Mouse (Mus musculus) hindbrain, embryonic 16.5 days (tissue): ENCODE data around the gene Lyzl4. TPM values are rescaled to one million over a fixed set of nuclear protein-coding genes. Genes with fewer than 3 reads are reported as not detected.

Experiments
- ATAC-seq: fragments of 200-750 bp; cut with Nextera tagmentation; 2 replicates; pipeline ENCODE4 v1.8.0; 2017; ENCODE audit warnings: moderate TSS enrichment, moderate library complexity
- H3K27ac ChIP-seq: fragments of 300-500 bp; sonication (generic); 2 replicates; pipeline ENCODE4 v1.5.1; 2014; ENCODE audit warnings: low read depth, mild to moderate bottlenecking, control low read depth, low read length, moderate library complexity
- H3K27me3 ChIP-seq: fragments of 300-500 bp; sonication (generic); replicated peaks from 2 replicates; pipeline ENCODE4 v1.6.1; 2014; ENCODE audit warnings: low read length; ENCODE audit not compliant: control insufficient read depth, insufficient read depth
- H3K36me3 ChIP-seq: fragments of 300-500 bp; sonication (generic); 2 replicates; pipeline ENCODE4 v1.6.1; 2014; ENCODE audit warnings: mild to moderate bottlenecking, low read length, moderate library complexity, mixed read lengths; ENCODE audit not compliant: control insufficient read depth, insufficient read depth
- H3K4me1 ChIP-seq: fragments of 300-500 bp; sonication (generic); 2 replicates; pipeline ENCODE4 v1.6.1; 2014; ENCODE audit warnings: low read depth, low read length; ENCODE audit not compliant: control insufficient read depth, insufficient read depth
- H3K4me2 ChIP-seq: fragments of 300-500 bp; sonication (generic); 2 replicates; pipeline ENCODE4 v1.6.1; 2014; ENCODE audit warnings: mild to moderate bottlenecking, low read length, control low read depth, moderate library complexity
- H3K4me3 ChIP-seq: fragments of 300-500 bp; sonication (generic); 2 replicates; pipeline ENCODE4 v1.5.1; 2014; ENCODE audit warnings: mild to moderate bottlenecking, low read length, control low read depth, moderate library complexity
- H3K9ac ChIP-seq: fragments of 300-500 bp; sonication (generic); 2 replicates; pipeline ENCODE4 v1.6.1; 2014; ENCODE audit warnings: low read depth, mild to moderate bottlenecking, control low read depth, low read length, moderate library complexity
- H3K9me3 ChIP-seq: fragments of 300-500 bp; sonication (generic); 2 replicates; pipeline ENCODE4 v1.6.1; 2014; ENCODE audit warnings: mild to moderate bottlenecking, low read length, moderate library complexity; ENCODE audit not compliant: control insufficient read depth
- WGBS: fragments of 180-500 bp; shearing (Covaris S2); extraction: QIAGEN DNeasy Blood & Tissue Kit; methylation state at CpG from one replicate; pipeline ENCODE4 v1.1.7; 2014; 5-methylcytosine and 5-hydroxymethylcytosine counted together
- polyA plus RNA-seq: library from polyadenylated mRNA; unstranded; fragments of >200 nt; fragmentation: Nextera tagmentation; extraction: Ambion mirVana; gene quantifications from 2 replicates; pipeline ENCODE4 v1.2.1, GENCODE M21; 2015

Gene Lyzl4
- polyA plus RNA-seq, 1 experiment from 2014 or later = 0.16 TPM

DNA sequence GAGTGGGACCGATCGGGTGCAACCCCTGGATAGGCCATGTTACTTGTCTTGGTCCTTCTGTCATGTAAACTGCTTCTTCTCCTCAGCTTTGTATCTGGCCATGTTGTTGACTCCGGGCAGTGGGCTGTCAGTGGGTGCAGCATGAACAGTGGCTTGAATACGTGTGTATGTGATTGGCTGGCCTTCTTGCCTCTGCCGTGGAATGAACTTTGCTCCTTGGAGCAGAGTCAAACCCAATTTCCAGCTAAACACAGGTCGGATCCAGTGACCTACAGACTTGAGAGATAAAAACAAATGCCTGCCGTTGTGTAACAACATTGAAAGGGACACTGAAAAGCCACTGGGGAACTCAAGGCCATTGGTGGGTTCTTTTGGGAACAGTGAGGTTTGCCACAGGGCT, 75.5 kb downstream of the Lyzl4 start:
- Histone ChIP-seq H3K4me1 (no peaks in the 10 kb centered on the region), H3K4me3 (no peak overlapping the region), H3K27me3 (no peaks in the 10 kb centered on the region), H3K27ac (no peak overlapping the region), H3K9ac (no peak overlapping the region), H3K36me3 (no peaks in the 10 kb centered on the region), H3K4me2 (no peak overlapping the region), H3K9me3 (no peaks in the 10 kb centered on the region)
- 84% methylated on average over 7 of the region's 7 CpGs for WGBS
- ATAC-seq = no peak

DNA sequence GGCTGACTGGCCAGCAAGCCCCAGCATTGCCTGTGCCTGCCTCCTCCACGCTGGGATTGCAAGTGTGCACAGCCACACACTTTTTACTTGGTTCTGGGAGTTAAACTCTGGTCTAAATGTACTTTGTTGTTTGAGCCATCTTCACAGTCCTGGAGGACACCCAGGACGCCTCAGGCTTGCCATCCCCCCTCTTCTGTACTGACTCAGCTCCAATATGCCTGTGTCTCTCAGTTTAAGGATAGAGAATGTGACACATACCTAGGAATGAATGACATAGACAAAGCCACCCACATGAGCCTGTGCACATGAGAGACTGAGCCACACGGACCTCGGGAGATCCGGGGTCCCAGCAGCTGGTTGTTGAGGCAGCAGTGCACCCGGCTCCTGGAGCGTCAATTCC, 78.6 kb downstream of the Lyzl4 start:
- Histone ChIP-seq H3K9me3 (no peaks in the 10 kb centered on the region), H3K27ac (no peak overlapping the region), H3K9ac (no peak overlapping the region), H3K4me2 (no peak overlapping the region), H3K27me3 (no peaks in the 10 kb centered on the region), H3K4me1 (no peaks in the 10 kb centered on the region), H3K4me3 (no peak overlapping the region), H3K36me3 (no peaks in the 10 kb centered on the region)
- no peak for ATAC-seq
- 77% methylated on average over 7 of the region's 7 CpGs for WGBS

DNA sequence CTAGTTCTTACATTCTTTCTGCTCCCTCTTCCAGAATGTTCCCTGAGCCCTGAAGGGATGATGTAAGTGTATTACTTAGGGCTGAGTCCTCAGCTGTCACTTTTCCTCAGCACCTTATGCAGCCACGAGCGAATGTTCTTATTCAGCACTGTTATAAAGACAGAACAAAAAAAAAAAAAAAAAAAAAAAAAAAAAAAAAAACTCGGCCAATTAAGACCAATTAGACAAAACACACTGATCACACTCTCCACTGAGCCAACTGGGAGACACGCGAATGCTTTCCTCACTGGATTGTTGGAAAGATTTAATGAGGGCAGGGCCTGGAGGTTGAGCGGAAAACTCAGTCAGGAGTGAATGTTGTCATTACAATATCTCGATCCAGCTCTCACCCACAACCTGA, 81.4 kb downstream of the Lyzl4 start:
- no peak for ATAC-seq
- H3K4me2 ChIP-seq = no peak overlapping the region
- WGBS = 62% methylated on average over 7 of the region's 7 CpGs

DNA sequence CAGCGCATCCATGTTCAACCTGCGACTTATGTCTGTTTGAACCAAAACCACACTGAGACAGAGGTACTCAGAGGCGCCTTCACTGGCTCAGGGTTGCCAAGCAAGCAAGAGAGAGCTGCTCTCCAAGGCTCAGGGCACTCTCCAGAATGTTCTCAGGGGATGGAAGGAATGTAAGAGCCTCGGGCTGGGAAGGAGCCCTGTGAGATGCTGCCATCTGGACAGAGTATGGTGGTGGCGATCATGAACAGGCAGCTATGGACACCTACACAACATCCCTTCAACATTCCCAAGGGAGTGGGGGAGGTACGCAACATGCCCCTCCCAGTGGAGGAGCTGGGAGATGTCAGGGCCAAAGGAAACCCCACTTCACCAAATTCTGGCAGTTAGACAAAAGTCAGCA, 83.7 kb downstream of the Lyzl4 start:
- Histone ChIP-seq H3K4me1 (peaks cover 10% of the 10 kb centered on the region), H3K4me2 (no peak overlapping the region), H3K27ac (no peak overlapping the region), H3K9ac (no peak overlapping the region), H3K4me3 (no peak overlapping the region), H3K27me3 (no peaks in the 10 kb centered on the region), H3K9me3 (no peaks in the 10 kb centered on the region), H3K36me3 (no peaks in the 10 kb centered on the region)
- no peak for ATAC-seq
- 80% methylated on average over 6 of the region's 6 CpGs for WGBS

More for the DNA sequence above, 81.4 kb downstream of the Lyzl4 start:
- Histone ChIP-seq H3K4me1 (peaks cover 7% of the 10 kb centered on the region), H3K9me3 (no peaks in the 10 kb centered on the region), H3K9ac (no peak overlapping the region), H3K4me3 (no peak overlapping the region), H3K36me3 (no peaks in the 10 kb centered on the region), H3K27ac (no peak overlapping the region), H3K27me3 (no peaks in the 10 kb centered on the region)

DNA sequence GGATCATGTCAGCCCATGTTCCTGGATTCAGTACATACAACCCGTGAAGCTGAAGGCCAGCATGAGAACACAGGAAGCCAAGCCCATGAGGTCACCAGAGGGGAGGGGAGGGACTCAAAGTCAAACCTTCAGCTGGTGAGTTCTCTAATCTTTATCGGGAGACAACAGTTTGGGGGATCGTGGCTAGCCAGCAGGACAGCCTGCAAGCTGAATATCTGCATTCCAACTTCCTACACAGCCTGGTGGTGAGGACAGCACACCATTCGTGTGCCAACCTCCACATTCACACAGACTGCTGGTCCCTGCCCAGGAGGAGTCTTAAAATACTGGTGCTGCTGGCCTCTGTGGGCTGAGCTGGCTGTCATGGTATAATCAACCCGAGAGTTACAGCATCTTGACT, 85.0 kb downstream of the Lyzl4 start:
- Histone ChIP-seq H3K9me3 (no peaks in the 10 kb centered on the region), H3K27me3 (no peaks in the 10 kb centered on the region), H3K4me1 (peaks cover 10% of the 10 kb centered on the region), H3K4me3 (no peak overlapping the region), H3K27ac (no peak overlapping the region), H3K4me2 (no peak overlapping the region), H3K36me3 (no peaks in the 10 kb centered on the region), H3K9ac (no peak overlapping the region)
- no peak for ATAC-seq
- WGBS = 66% methylated on average over 5 of the region's 5 CpGs

DNA sequence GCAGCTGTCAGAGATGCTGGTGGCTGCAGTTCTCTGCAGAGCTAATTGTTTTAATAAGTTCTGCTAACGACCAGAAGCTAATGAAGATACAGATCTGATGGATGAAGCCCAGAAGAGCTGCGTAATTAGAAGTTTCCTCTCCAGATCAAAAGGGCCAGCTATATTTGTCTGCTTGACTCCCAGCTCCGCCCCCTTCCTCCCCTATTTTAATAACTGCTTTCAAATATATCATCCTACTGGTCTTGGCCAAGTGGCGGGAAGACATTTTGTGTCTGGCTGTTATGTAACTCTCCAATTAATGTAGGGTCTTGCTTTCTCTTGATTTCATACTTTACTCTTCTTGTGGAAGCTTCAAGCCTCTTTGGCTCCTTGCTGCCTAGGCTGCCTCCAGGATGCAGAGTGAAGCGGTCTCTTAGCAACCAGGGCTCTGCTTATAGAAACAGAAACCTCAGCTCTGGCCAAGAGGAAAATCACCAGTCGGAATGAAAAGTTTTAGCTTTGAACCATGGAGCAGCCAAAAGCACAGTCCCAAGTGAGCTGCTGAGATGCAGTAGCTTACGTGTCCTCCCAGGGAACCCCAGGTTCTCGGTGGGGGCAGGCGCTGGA, 86.4 kb downstream of the Lyzl4 start:
- Histone ChIP-seq H3K9me3 (no peaks in the 10 kb centered on the region), H3K9ac (no peak overlapping the region), H3K4me1 (peaks cover 10% of the 10 kb centered on the region), H3K4me2 (no peak overlapping the region), H3K27ac (peak overlapping the region; percentile 32), H3K4me3 (no peak overlapping the region), H3K27me3 (no peaks in the 10 kb centered on the region), H3K36me3 (no peaks in the 10 kb centered on the region)
- ATAC-seq = peak; percentile 80
- 41% methylated on average over 9 of the region's 9 CpGs for WGBS

DNA sequence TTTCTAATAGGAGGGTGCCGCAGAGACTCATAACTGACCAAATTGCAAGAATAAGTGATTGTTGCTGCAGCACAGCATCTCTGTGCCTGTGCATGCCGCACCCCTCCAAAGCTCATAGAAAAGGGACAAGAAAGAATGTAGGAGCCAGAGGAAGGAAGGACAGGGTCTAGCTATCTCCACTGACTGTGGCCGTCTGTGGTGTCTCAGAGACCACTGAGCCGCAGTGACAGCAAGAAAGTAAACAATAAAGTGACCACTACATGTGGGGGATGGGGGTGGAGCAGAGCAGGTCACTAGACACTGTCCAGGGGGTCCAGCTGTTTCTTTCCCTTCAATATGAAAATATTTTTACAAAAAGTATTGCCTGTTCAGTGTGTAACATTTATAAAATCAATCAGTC, 88.3 kb downstream of the Lyzl4 start:
- H3K9ac ChIP-seq = no peak overlapping the region
- no peak overlapping the region for H3K4me2 ChIP-seq
- no peaks in the 10 kb centered on the region for H3K9me3 ChIP-seq
- H3K27ac ChIP-seq = no peak overlapping the region
- H3K36me3 ChIP-seq = no peaks in the 10 kb centered on the region
- ATAC-seq = no peak
- H3K4me3 ChIP-seq = no peak overlapping the region
- WGBS = 75% methylated on average over 4 of the region's 4 CpGs
- H3K27me3 ChIP-seq = no peaks in the 10 kb centered on the region
- H3K4me1 ChIP-seq = peaks cover 10% of the 10 kb centered on the region

DNA sequence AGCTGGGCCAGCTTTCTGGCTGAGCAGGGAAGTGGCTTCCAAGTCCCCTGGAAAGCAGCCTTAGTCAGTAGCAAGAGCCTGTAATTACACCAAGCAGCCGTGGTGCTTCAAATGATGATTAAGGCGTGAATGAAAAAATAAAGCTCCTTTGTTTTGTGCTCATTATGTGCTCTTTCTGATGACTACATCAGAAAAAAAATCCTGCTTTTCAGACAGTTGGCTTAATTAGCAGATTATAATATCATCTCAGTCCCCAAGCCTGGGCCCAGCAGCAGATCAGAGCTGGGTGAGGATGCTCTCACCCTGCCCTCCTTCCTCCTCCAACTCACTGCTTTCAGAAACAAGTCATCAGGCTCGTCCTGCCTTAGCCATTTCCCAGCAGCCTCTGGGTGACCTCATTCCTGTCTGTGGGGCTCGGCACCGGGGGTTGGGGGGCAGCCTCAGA, 91.5 kb downstream of the Lyzl4 start:
- ATAC-seq = 0 out of 2 replicates have a peak, but pooled peaks have one; percentile 24
- Histone ChIP-seq H3K9ac (no peak overlapping the region), H3K4me2 (no peak overlapping the region), H3K9me3 (no peaks in the 10 kb centered on the region), H3K4me3 (no peak overlapping the region), H3K4me1 (peaks cover 2% of the 10 kb centered on the region; the same call in 1 of the 2 replicates), H3K36me3 (no peaks in the 10 kb centered on the region), H3K27me3 (no peaks in the 10 kb centered on the region), H3K27ac (0 out of 2 replicates have a peak overlapping the region, but pooled peaks have one; percentile 40)
- WGBS = 52% methylated on average over 5 of the region's 5 CpGs

DNA sequence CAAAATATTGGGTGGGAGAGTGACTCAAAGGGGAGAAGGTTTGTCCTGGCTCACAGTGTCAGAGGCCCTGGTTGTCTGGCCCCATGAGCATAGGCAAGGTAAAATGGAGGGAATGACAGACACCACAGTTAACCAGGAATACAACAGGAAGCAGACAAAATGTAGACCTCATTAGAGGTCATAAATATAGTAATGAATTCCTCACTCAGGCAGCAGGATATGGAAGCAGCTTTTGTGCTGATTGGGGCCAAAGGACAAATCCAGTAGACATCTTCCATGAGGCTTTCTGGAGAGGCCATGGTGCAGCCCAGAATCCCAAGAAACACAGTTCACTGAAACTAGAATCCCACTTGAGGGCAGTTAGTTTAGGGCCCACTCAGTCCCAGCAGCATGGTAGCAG, 92.5 kb downstream of the Lyzl4 start:
- no peaks in the 10 kb centered on the region for H3K36me3 ChIP-seq
- no peak overlapping the region for H3K4me2 ChIP-seq
- H3K27me3 ChIP-seq = no peaks in the 10 kb centered on the region
- no peak overlapping the region for H3K9ac ChIP-seq
- H3K27ac ChIP-seq = no peak overlapping the region
- no peaks in the 10 kb centered on the region for H3K4me1 ChIP-seq
- H3K9me3 ChIP-seq = no peaks in the 10 kb centered on the region
- H3K4me3 ChIP-seq = no peak overlapping the region
- ATAC-seq = no peak

DNA sequence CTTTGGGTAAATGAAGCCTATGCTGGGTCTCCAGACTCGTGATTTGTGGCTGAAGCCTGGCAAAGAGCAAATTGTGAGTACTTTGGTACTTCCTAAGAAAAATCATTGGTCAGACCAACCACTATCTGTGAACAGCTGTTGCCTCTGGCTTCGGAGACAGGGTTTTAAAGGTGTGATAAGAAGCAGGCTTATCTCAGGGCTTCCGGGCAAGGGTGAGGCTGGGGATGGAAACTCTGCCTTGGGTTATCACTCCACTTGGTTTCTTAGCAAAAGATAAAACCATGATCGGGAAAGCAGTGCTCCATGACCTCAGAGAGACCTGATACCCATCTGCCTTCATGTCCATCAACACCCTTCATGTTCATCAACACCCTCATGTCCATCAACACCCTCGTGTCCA, 92.9 kb downstream of the Lyzl4 start:
- no peaks in the 10 kb centered on the region for H3K4me1 ChIP-seq
- H3K4me2 ChIP-seq = no peak overlapping the region
- H3K9ac ChIP-seq = no peak overlapping the region
- no peaks in the 10 kb centered on the region for H3K36me3 ChIP-seq
- no peaks in the 10 kb centered on the region for H3K9me3 ChIP-seq
- H3K27me3 ChIP-seq = no peaks in the 10 kb centered on the region
- H3K4me3 ChIP-seq = no peak overlapping the region
- no peak overlapping the region for H3K27ac ChIP-seq
- ATAC-seq = no peak
- 72% methylated on average over 5 of the region's 5 CpGs for WGBS
